Mouse (Mus musculus) spleen, adult 18-20 months (tissue): ENCODE measurements around the gene Scaf1.

Experiments used
- DNase-seq, 2 experiments: peaks; one replicate each; pipeline ENCODE4 v3.0.0; 2022; ENCODE audit warnings: mixed read lengths in 2 of 2

Scaf1 gene

DNA sequence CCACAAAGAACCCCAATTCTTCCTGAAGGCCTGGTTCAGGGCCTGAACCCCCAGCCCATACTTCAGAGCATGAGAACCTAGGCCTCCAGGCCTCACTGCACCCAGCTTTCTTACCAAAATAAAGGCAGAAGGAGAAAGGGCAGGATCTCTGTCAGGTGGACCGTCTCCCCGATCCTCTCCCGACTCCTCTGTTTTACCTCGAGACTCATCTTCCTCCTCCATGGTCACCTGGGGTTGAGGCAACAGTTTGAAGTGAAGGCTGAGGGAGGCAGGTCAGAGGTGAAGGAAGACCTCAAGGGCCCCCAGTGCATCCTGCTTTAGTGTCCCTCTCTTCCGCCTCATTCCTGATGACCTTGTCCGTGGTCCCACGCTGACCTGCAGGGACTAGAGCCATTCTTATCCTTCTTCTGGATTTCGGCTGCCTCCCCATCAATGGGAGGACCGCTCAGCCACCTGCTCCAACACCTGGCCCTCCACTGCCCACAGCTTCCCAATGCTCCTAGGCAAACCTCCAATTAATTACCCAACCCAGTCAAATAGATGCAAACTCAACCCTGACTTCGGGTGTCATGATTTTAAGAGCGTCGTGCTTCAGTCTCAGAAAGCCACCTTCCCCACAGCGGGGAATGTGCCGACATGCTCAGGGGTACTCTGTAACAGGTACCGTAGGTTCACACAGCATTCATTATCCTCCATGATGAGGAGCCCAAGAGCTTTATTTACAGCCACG is 2.6 kb downstream of the Scaf1 start:
- DNase-seq = no peak

DNA sequence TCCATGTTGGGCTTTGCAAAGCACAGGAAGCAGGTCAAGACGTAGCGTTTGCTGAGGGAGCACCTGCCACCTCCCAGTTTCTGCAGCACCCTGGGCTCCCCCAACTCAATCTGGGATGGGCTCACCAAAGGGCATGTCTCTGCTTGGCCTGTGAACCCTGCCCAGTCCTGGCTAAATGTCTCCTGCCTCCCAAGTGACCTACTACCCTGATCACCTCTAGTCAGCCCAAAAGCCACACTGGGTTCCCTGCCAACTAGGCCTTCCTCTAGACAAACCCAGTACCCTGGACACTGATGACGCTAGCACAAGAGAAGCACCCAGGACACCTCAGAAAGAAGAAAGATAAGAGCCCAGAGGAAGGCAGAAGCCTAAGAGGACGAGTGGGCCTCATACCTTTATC is 3.3 kb downstream of the Scaf1 start:
- no peak for DNase-seq

DNA sequence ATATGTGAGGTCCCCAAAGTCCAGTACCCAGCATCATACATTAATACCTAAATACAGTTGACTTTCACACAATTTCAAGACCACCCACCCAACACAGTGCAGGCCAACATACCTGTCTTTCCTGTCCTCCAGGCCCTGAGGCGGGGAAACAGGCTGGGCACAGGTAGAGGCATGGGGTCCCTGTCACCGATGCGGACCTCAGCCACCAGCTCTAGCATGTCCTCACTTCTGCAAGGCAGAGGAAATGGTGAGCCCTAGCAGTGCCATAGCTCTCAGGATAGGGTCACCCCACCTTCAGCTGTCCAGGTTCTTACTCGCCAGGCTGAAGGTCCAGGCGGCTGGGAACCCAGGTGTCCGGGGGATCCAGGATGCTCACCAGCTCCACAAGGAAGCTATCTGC is 4.2 kb downstream of the Scaf1 start:
- no peak for DNase-seq

DNA sequence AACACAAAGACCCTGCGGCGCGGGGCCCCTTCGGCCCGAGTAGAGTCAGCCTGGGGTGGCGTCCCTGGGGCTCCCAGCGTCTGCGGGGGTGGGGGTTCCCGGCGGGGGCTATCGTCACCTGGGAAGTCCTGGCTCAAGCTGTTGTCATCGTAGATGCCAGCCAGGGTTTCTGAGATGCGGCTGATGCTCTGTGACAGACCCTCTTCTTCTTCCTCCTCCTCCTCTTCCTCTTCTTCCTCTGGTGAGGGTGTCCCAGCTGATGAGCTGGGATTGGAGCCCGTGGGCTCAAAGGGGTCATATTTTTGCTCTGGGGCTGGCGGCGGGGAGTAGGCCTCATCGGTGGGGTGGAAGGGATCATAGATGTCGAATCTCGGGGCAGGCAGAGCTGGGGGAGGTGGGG is 7.8 kb downstream of the Scaf1 start:
- DNase-seq = no peak

DNA sequence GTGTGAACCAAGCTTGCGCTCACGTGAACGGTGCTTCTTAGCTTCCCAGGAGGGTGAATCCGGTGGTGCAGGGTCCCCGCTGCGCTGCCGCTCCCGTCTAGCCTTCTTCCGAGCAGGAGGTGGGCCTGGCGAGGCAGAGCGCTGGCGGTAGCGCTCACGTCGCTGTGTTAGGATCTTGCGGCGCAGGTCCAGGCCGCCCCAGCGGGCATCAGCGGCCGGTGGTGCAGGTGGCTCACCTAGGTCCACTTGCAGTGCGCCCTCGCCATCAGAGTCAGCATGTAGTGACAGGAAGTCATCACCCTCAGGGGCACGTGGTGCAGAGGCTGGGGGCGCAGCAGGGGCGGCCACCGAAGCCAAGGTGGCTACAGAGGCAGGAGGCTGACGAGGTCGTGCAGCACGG is 8.3 kb downstream of the Scaf1 start:
- DNase-seq = peak in 1 of 2 experiments; percentile 8

DNA sequence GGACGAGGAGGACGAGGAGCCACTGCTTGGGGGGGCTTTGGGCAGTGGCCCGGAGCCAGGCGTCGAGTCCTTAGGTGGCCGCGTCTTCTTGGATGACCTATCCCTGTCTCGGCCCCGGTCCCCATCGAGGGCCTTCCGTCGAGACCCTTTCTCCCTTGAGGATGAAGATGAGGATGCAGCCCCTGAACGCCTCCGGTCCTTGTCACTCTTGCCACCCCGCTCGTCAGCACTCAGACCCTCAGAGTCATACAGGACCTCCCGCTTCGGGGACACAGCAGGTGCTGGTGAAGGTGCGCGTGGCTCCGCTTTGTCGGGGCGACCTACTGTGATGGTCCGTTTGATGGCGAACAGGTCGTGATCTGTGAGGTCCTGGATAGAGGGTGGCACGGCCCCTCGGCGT is 9.0 kb downstream of the Scaf1 start:
- DNase-seq = no peak

DNA sequence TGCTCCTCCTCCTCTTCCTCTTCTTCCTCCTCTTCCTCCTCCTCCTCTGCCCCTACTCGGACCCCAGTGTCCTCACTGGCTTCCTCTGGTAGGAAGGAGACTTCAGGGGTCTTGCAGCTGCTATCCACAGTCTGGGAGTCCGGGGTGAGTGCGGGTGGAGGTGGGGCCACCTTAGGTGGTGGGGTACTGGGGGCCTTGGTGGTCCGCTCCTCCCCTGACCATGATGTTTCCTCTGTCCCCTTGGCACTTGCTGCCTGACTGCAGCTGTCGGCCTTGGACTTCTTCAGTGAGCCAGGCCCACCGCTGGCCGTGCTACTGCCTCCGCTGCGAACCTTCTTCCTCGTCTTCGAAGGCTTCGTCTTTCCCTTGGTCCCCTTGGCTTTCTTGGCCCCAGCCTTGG is 9.7 kb downstream of the Scaf1 start:
- peak in 1 of 2 experiments; percentile 5 for DNase-seq

DNA sequence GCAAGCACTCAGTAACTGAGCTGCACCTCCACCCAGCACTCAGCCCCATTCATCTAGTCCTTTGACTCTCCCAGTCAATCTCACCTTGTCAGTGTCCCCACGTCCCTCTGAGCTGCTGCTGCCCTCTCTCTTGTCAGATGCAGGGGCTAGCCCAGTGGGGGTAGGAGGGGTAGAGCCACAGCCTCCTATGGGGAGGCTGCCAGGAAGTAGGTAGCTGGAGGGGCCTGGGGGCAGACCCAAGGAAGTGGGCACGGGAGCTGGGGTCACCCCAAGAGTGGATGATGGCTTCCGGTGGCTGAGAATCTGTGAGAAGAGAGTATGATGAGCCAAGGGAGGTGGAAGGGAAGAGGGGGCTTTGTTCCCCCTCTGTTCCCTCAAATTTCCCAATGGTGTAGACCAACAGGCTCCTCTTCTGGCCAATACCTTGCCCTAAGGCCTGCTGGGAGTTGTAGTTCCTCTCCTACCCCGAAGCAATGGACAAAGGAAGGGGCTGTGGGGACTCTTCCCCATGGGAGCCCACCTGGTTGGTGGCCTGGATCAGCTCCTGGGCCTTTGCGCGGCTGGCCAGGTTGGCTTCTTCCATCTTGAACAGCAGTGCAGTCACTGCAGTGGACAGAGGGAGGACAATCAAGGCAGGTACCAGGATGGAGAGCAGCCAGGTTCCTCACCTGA is 10.7 kb downstream of the Scaf1 start:
- DNase-seq = peak in 1 of 2 experiments; percentile 4

DNA sequence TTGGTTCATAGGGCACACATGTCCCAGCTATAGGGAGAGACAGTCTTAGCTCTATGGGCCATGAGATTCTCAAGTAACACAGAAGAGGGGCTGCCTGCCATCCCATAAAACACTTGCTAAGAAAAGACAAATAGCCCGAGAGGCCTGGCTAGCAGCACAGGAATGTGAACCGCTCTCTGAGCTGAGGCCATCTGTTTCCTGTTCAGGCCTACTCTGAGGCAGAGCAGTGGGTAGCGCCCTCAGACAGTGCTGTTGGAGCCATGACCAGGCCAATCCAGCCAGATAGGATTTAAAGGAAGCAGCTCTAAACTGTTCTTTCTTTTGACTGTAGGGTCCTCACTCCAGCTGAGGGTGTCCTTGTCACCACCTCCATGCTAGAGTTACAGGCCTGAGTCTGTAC is 11.6 kb downstream of the Scaf1 start:
- DNase-seq = no peak

DNA sequence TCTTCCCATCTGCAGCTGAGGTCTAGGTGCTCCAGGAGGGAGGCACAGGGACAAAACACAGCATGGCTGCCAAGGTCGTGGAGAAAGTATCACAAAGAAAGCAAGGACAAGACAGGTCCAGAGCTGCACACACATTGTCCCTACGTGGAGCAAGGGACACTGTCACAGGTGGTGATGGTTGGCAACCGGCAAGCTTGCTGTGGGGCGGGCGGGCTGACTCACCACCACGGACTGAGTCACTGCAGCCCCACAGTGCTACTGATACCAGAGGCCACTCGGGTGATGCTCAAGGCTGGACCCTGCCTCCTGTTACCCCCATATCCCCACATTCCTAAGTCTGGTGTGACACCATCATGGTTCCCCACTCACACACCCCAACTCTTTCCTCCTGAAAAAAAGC is 13.7 kb downstream of the Scaf1 start:
- DNase-seq = peak in 1 of 2 experiments; percentile 4

DNA sequence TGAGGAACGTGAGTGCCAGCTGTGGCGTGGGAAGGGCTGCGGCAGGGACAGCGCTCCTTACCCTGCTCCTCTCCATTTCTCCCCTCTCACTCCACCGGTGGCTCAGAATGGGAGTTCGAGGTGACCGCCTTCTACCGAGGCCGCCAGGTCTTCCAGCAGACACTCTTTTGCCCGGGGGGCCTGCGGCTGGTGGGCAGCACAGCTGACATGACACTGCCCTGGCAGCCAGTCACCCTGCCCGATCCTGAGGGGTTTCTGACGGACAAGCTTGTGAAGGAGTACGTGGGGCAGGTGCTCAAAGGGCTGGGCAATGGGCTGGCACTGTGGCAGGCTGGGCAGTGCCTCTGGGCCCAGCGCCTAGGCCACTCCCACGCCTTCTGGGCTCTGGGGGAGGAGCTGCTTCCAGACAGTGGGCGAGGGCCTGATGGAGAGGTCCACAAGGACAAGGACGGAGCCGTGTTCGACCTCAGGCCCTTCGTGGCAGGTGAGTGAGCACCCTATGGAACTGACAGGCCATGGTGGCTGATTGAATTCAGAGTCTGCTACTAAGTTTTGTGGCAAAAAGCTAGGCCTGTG is 15.5 kb downstream of the Scaf1 start:
- peak in 1 of 2 experiments; percentile 9 for DNase-seq

DNA sequence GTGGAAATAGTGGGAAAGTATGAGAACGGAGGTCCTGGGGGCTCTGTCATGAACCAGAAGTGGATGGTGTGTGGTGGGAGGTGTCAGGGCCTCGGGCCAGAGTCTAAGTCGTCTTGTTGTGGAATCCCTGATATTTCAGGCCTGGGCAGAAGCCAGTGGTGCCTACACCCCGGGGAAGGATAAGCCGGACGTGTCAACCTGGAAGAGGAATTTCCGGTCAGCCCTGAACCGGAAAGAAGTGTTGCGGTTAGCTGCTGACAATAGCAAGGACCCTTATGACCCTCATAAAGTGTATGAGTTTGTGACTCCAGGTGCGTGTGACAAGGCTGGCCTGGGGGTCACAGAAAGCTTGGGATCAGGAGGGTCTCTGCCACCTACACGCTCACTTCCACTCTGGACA is 16.4 kb downstream of the Scaf1 start:
- DNase-seq = peak in 1 of 2 experiments; percentile 4

DNA sequence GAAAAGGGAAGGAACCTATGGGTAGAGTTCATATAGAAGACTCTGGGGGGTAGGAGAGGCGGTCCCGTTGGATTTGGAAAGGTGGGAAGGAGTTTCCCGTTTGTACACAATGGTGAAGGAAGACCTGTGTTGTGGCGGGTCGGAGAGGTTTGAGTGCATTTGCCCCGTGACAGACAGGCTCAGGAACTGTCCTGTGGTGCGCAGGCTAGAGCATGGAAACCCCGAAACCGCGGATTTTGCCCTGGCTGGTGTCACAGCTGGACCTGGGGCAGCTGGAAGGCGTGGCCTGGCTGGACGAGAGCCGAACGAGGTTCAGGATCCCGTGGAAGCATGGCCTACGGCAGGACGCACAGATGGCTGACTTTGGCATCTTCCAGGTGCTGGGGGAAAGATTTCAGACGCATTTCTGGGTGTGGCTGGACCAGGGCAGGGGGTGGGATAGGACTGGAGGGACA is 17.6 kb downstream of the Scaf1 start, which contains the start of gene Bcl2l12:
Gene Bcl2l12, minus strand, starts transcription at position 212 of the 455 bp plus-strand sequence.
- peak in 1 of 2 experiments; percentile 28 for DNase-seq

DNA sequence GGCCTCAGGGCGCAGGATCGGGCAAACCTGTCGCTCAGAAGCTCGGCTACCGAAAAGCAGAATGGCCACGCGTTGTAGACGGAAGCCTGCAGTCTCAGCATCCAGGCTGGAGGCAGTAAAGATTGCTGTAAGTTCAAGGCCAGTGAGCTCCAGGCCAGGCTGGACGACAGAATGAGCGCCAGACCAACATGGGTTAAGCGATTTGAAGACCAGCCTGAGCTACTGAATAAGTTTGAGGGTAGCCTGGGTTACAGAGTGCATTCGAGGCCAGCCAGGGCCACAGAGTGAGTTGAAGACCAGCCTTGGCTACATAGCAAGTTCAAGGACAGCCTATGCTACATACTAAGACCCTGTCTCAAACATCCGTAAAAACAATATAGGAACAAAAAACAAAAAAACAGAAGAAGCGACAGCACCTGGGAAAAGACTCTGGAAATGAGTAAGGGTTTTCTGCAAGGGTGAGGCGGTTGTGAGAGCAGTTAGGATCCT is 18.2 kb downstream of the Scaf1 start:
- DNase-seq = no peak

DNA sequence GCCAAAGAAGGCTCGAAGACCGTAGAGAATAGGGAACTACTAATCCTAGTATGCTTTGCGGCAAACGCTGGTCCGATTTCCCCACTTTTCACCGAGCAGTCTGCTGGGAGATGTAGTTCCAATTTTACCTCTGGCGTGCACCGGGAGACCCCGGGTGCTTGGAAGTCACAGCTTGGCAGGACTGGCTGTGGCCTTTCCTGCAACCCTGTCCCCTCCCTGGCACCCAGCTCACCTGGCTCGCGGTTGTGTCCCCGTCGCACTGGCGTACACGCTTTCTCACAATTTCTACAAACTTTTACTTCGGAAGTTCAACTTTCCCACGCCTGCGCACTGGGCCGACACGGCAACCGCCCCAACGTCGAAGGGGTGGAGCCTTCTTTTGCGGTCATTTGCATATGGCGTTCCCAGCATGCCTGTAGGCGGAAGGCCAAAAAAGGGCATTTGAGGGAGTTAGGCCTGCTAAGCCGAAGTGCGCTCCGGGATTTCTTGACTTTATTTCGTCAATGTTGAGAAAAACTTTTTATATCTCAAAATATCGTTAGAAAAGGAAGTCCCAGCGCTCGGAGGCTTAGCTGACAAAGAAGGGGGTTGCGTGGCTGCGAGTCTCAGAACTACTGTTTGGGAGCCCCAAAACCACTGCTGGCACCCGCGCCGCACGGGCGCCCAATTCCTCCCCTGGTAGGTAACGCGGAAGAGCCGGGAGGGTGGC is 18.8 kb downstream of the Scaf1 start, which contains the start of gene Irf3:
Gene Irf3, plus strand, starts transcription at position 418 of the 709 bp plus-strand sequence.
- peak; percentile 92 to 96 for DNase-seq

DNA sequence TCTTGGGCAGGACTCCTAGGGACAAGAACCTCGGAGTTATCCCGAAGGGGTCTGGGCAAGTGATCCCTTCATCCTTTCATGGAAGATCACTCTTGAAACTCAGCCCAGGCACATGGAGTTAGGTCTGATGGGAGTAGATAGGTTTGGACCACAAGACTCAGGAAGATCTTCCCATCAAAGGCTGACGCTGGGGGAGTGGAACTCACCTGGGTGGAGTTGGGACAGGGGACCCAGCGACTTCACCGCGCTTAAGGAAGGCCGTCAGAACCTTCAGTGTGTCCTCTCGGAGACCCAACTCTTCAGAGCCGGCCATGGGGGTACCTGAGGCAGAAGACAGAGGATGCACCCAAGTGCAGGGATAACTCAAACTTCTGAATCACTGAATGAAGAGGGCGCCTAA is 19.5 kb downstream of the Scaf1 start:
- no peak for DNase-seq

DNA sequence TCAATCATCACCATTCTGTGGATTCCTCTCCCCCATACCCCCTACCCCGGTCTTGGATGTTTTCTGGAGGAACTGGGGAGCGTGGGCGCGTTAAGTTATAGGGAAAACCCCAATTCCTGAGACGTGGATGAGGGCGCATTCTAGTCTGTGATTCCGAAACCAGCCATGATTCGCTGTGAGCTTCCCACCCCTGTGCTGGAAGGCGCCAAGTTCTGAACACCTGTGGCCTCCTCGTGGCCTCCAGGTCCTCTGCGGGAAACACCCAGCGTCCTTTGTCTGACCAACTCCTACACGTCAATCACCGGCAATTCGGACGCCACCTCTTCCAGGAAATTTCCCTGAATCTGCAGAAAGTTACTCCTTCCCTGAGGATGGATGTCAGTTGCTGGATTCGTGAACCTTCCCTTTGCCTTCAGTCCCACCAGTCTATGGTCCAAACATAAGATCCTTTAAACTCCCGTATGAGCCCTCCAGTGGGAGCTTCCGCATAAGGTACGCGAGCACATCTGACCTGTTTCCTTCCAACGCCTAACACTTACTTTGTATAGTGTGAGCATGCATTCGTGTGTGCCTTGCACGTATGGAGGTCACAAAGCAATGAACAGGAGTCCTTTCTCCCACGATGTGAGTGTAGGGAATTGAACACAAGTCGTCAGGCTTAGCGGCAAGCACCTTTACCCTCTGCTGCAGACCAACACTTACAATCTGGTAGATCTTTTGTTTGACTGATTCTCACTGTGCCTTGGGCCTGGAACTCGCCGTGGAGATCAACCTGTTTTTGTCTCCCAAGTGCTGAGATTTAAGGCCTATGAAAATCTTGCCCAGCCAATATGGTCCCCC is 29.1 kb downstream of the Scaf1 start:
- DNase-seq = no peak

DNA sequence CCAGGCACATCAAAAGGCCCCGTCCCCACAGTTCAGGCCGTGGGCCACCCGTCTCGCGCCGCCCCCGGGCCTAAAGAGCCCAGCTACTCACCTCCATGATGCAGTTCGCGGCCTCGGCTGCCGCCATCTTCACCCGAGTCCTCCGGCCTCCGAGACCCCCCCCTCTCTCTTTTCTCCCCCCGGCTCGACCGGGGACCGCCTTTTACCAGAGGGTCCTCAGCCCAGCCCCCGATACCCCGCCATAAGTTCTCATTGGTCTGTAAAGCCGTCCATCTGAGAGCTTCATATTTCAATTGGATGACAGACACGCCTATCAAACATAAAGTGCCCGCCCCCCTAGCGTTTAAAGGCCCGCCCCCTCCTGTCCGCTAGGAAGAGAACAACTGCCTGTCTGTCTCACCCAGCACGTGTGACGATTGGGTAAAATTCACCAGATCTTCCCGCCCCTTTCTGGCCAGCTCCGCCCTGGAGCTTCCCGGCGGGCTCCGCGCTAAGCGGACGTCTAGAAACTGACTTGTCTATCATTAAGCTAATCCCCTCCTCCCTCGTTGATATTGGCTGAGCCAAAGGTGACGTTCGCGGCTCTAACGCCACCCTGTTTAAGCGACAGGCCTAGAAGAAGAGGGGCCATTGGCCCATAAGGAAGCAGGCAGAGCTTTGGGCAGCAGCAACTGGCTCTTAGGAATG is 29.8 kb downstream of the Scaf1 start, which contains the start of gene Prmt1:
Gene Prmt1, minus strand, starts transcription at position 377 of the 687 bp plus-strand sequence.
- peak; percentile 94 to 97 for DNase-seq

DNA sequence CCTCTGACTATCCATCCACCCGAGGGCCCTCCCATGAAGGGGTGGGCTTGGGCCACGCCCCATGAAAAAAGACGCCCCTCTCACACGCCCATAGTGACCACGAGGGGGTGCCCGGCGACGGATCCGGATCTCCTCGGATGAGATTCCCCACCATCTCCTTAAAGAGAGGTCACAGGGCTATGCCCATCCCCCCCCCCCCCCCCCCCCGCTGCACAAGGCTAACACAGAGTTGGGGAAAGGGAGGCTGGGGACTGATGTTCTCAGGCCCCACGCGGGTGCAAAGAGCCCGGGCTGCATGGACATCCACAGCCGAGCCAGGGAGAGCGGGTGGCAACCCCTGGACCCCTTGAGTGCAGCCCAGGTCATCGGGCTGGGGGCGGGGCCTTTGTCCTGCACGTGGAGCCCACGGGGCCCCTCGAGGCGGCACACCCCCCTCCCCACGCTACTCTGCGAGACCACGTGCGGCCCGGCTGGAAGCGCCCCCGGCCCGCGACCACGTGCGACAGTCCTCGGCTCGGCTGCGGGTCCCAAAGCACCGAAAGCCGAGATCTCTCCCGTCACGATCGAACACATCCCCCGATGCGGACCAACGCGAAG is 30.5 kb downstream of the Scaf1 start:
- peak; percentile 54 to 59 for DNase-seq

DNA sequence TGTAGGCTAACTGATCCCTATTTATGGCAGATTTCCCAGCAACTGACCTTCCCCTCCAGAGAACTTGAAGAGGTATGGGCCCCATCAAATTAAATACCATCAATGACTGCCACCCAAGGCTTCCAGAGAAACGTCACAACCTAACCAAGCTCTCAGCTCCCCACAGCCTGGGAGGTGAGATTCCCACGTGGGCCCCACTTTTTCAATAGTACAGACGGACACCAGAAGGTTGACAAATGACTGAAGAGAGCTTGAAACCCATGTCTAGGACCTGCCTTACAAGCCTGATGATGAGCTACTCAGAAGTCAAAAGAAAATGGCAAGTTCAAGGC is 31.4 kb downstream of the Scaf1 start:
- no peak for DNase-seq
